Mouse (Mus musculus) Patski (cell line): ENCODE measurements at regions not wholly inside any gene's neighbourhood (a gene's known extent, or its start where the extent isn't known, plus 50 kb on each side); places are given as distances from the start of the nearest gene placed in this dataset.
A peak's percentile ranks its signal among the peaks of the same experiment; 100 is the strongest.

Source experiments
- ATAC-seq: fragments of 100-300 bp; one replicate; pipeline ENCODE4 v1.8.0; 2021
- CTCF ChIA-PET: fragments of 350-600 bp; sonication (Branson Sonifier 250); formaldehyde crosslinking; loops from one replicate; lab custom pipeline; 2022; ENCODE audit warnings: inconsistent platforms; lab: Charles Lee
- POLR2A ChIA-PET: fragments of 350-600 bp; sonication (Branson Sonifier 250); formaldehyde crosslinking; loops from one replicate; lab custom pipeline; 2022; ENCODE audit warnings: antibody characterized with exemption, inconsistent platforms; lab: Charles Lee
- DNase-seq: peaks from one replicate; pipeline ENCODE4 v3.0.0-alpha.2; 2011; ENCODE audit warnings: low read depth, low spot score
- H3K27me3 ChIP-seq: fragments of 371-371 bp; one replicate; pipeline ENCODE4 v1.5.1; 2021
- CTCF ChIP-seq: fragments of 100-300 bp; IDR thresholded peaks from one replicate; pipeline ENCODE4 v1.5.1; 2021
- in situ Hi-C: fragments of 300-500 bp; cut with MboI; formaldehyde crosslinking; loops from 3 replicates; pipeline ENCODE4 v1.11.1; 2018; ENCODE audit warnings: low pct_unique_long_range_greater_than_20kb, mixed read lengths

GRCm38 (mm10) chr13:64007688-64008087, 81.3 kb downstream of the Hsd17b3 start:
- peak; percentile 81 for TF ChIP-seq CTCF
- DNase-seq (no peak), ATAC-seq (peak; percentile 33)
- in situ Hi-C loops = no loop called here
- CTCF ChIA-PET = interaction anchor here (1.4 to 2.3 kb wide), 4 partner anchors 12 to 29 kb away, joined by 3 to 9 read pairs (median 6); no protein-coding TSS in a partner anchor
- POLR2A ChIA-PET = no interaction called here
- no peaks in the 10 kb centered on the region for H3K27me3 ChIP-seq

- ChIA-PET POLR2A (interaction anchor here (0.8 kb wide), 1 partner anchor 10 kb away, joined by 3 read pairs; no protein-coding TSS in a partner anchor), CTCF (interaction anchor here (1.0 to 1.5 kb wide), 2 partner anchors 8 to 73 kb away, joined by 3 to 4 read pairs; no protein-coding TSS in a partner anchor)
- TF ChIP-seq CTCF = no peak
- H3K27me3 ChIP-seq = no peaks in the 10 kb centered on the region
- ATAC-seq = peak; percentile 68
- in situ Hi-C loops = no loop called here
- no peak for DNase-seq
Measured at GRCm38 (mm10) chr13:64002945-64003459, 86.0 kb downstream of the Hsd17b3 start.

- ChIA-PET POLR2A (no interaction called here), CTCF (interaction anchor here (1.0 to 1.4 kb wide), 3 partner anchors 10 to 81 kb away, joined by 3 to 5 read pairs (median 3); no protein-coding TSS in a partner anchor)
- TF ChIP-seq CTCF = no peak
- ATAC-seq (no peak), DNase-seq (no peak)
- in situ Hi-C loops = no loop called here
- no peaks in the 10 kb centered on the region for H3K27me3 ChIP-seq
Measured at GRCm38 (mm10) chr13:64000303-64000702, 88.7 kb downstream of the Hsd17b3 start.

- ATAC-seq = no peak
- ChIA-PET POLR2A (interaction anchor here (0.5 kb wide), 1 partner anchor 295 kb away, joined by 3 read pairs; no protein-coding TSS in a partner anchor), CTCF (no interaction called here)
- H3K27me3 ChIP-seq = no peaks in the 10 kb centered on the region
- in situ Hi-C loops = no loop called here
- no peak for DNase-seq
- TF ChIP-seq CTCF = no peak
Measured at GRCm38 (mm10) chr13:63998647-63999046, 90.4 kb downstream of the Hsd17b3 start.

- ATAC-seq (no peak), DNase-seq (no peak)
- in situ Hi-C loops = no loop called here
- no peak for TF ChIP-seq CTCF
- ChIA-PET POLR2A (no interaction called here), CTCF (no interaction called here)
- no peaks in the 10 kb centered on the region for H3K27me3 ChIP-seq
Measured at GRCm38 (mm10) chr13:63993857-63994477, 95.1 kb downstream of the Hsd17b3 start.

GRCm38 (mm10) chr13:63992989-63993388, 96.0 kb downstream of the Hsd17b3 start:
- ATAC-seq = no peak
- H3K27me3 ChIP-seq = no peaks in the 10 kb centered on the region
- no peak for TF ChIP-seq CTCF
- in situ Hi-C loops = no loop called here
- CTCF ChIA-PET = no interaction called here
- POLR2A ChIA-PET = no interaction called here
- DNase-seq = no peak

- TF ChIP-seq CTCF = peak; percentile 21
- in situ Hi-C loops = no loop called here
- POLR2A ChIA-PET = interaction anchor here (0.7 kb wide), 1 partner anchor 7 kb away, joined by 3 read pairs; no protein-coding TSS in a partner anchor
- no peaks in the 10 kb centered on the region for H3K27me3 ChIP-seq
- ATAC-seq (no peak), DNase-seq (no peak)
- CTCF ChIA-PET = interaction anchor here (0.9 to 1.7 kb wide), 4 partner anchors 10 to 119 kb away, joined by 3 to 5 read pairs (median 3); no protein-coding TSS in a partner anchor
Measured at GRCm38 (mm10) chr13:63990480-63990958, 98.5 kb downstream of the Hsd17b3 start.

GRCm38 (mm10) chr13:63989769-63990168, 99.3 kb downstream of the Hsd17b3 start:
- in situ Hi-C loops = no loop called here
- DNase-seq = no peak
- CTCF ChIA-PET = interaction anchor here (0.9 to 1.7 kb wide), 5 partner anchors 11 to 118 kb away, joined by 3 to 5 read pairs (median 3); no protein-coding TSS in a partner anchor
- no peak for ATAC-seq
- TF ChIP-seq CTCF = no peak
- POLR2A ChIA-PET = no interaction called here
- H3K27me3 ChIP-seq = no peaks in the 10 kb centered on the region

- ChIA-PET POLR2A (no interaction called here), CTCF (no interaction called here)
- DNase-seq = no peak
- in situ Hi-C loops = no loop called here
- no peaks in the 10 kb centered on the region for H3K27me3 ChIP-seq
- no peak for ATAC-seq
- TF ChIP-seq CTCF = no peak
Measured at GRCm38 (mm10) chr13:63988263-63988662, 100.8 kb downstream of the Hsd17b3 start.

GRCm38 (mm10) chr13:63986681-63987080, 102.3 kb downstream of the Hsd17b3 start:
- TF ChIP-seq CTCF = no peak
- ATAC-seq (no peak), DNase-seq (no peak)
- in situ Hi-C loops = no loop called here
- H3K27me3 ChIP-seq = no peaks in the 10 kb centered on the region
- CTCF ChIA-PET = no interaction called here
- POLR2A ChIA-PET = no interaction called here

GRCm38 (mm10) chr13:63985590-63985989, 103.4 kb downstream of the Hsd17b3 start:
- no peak for TF ChIP-seq CTCF
- ChIA-PET CTCF (interaction anchor here (1.4 kb wide), 1 partner anchor 12 kb away, joined by 4 read pairs; no protein-coding TSS in a partner anchor), POLR2A (interaction anchor here (0.7 kb wide), 1 partner anchor 29 kb away, joined by 4 read pairs; no protein-coding TSS in a partner anchor)
- no peak for ATAC-seq
- no peak for DNase-seq
- H3K27me3 ChIP-seq = no peaks in the 10 kb centered on the region
- in situ Hi-C loops = no loop called here
